Mouse (Mus musculus) liver, adult 2 months (tissue): ENCODE measurements at regions not wholly inside any gene's neighbourhood (a gene's known extent, or its start where the extent isn't known, plus 50 kb on each side); places are given as distances from the start of the nearest gene placed in this dataset.

Experiments used
- DNase-seq: peaks from one replicate; pipeline ENCODE4 v3.0.0-alpha.2; 2011; ENCODE audit warnings: low read depth, low spot score; ENCODE audit errors: extremely low read depth
- H3K27ac ChIP-seq: fragments of 200-500 bp; replicated peaks from 2 replicates; pipeline ENCODE4 v1.5.1; 2012; ENCODE audit warnings: low read depth, mild to moderate bottlenecking, control low read depth, inconsistent platforms, low read length; ENCODE audit not compliant: insufficient read depth
- H3K27me3 ChIP-seq: fragments of 200-500 bp; 2 replicates; pipeline ENCODE4 v1.6.1; 2012; ENCODE audit warnings: mild to moderate bottlenecking, moderate library complexity, low read length, inconsistent platforms; ENCODE audit not compliant: control insufficient read depth, insufficient read depth
- H3K36me3 ChIP-seq: fragments of 200-500 bp; 2 replicates; pipeline ENCODE4 v1.6.1; 2012; ENCODE audit warnings: low read length, inconsistent platforms; ENCODE audit not compliant: control insufficient read depth, insufficient read depth
- H3K4me1 ChIP-seq: fragments of 200-500 bp; 2 replicates; pipeline ENCODE4 v1.6.1; 2011; ENCODE audit warnings: low read length; ENCODE audit not compliant: control insufficient read depth, insufficient read depth
- H3K4me3 ChIP-seq: fragments of 200-500 bp; 2 replicates; pipeline ENCODE4 v1.5.1; 2011; ENCODE audit warnings: low read depth, mild to moderate bottlenecking, control low read depth, low read length, moderate library complexity; ENCODE audit not compliant: insufficient read depth
- H3K79me2 ChIP-seq: fragments of 200-500 bp; 2 replicates; pipeline ENCODE4 v1.6.1; 2012; ENCODE audit warnings: inconsistent platforms, mild to moderate bottlenecking, low read length, moderate library complexity; ENCODE audit not compliant: control insufficient read depth, insufficient read depth
- H3K9ac ChIP-seq: fragments of 200-500 bp; 2 replicates; pipeline ENCODE4 v1.6.1; 2012; ENCODE audit warnings: low read depth, mild to moderate bottlenecking, control low read depth, inconsistent platforms, low read length
- CTCF ChIP-seq: fragments of 200-500 bp; IDR thresholded peaks from 2 replicates; pipeline ENCODE4 v1.5.1; 2011; ENCODE audit warnings: low read depth, low read length, control low read depth
- POLR2A ChIP-seq: fragments of 200-500 bp; IDR thresholded peaks from 2 replicates; pipeline ENCODE4 v1.6.1; 2011; ENCODE audit warnings: low read length, control low read depth; ENCODE audit not compliant: insufficient read depth; ENCODE audit errors: extremely low read depth
- WGBS: fragments of 180-500 bp; shearing (Covaris S2); methylation state at CpG from one replicate; pipeline ENCODE4 v1.1.7; 2018; 5-methylcytosine and 5-hydroxymethylcytosine counted together

- Histone ChIP-seq H3K4me1 (no peaks in the 10 kb centered on the region), H3K4me3 (no peak overlapping the region), H3K27ac (no peak overlapping the region), H3K9ac (no peak overlapping the region), H3K79me2 (no peaks in the 10 kb centered on the region), H3K27me3 (no peaks in the 10 kb centered on the region), H3K36me3 (no peaks in the 10 kb centered on the region)
- TF ChIP-seq CTCF (no peak), POLR2A (no peak)
- no peak for DNase-seq
Measured at GRCm38 (mm10) chr2:101074990-101075389, 549.5 kb upstream of the Rag2 start.

GRCm38 (mm10) chr2:101080231-101080630 lies 544.3 kb upstream of the Rag2 start:
- no peaks in the 10 kb centered on the region for H3K4me1 ChIP-seq
- no peak for TF ChIP-seq CTCF
- no peak for TF ChIP-seq POLR2A
- H3K27me3 ChIP-seq = no peaks in the 10 kb centered on the region
- no peaks in the 10 kb centered on the region for H3K36me3 ChIP-seq
- no peaks in the 10 kb centered on the region for H3K79me2 ChIP-seq
- no peak overlapping the region for H3K4me3 ChIP-seq
- 60% methylated on average over 1 of the region's 1 CpGs for WGBS
- no peak overlapping the region for H3K27ac ChIP-seq
- no peak for DNase-seq
- H3K9ac ChIP-seq = no peak overlapping the region

- no peak overlapping the region for H3K4me3 ChIP-seq
- no peak for DNase-seq
- H3K4me1 ChIP-seq = no peaks in the 10 kb centered on the region
- no peak overlapping the region for H3K9ac ChIP-seq
- no peaks in the 10 kb centered on the region for H3K79me2 ChIP-seq
- no peak overlapping the region for H3K27ac ChIP-seq
- TF ChIP-seq POLR2A (no peak), CTCF (no peak)
- H3K36me3 ChIP-seq = no peaks in the 10 kb centered on the region
- no peaks in the 10 kb centered on the region for H3K27me3 ChIP-seq
Measured at GRCm38 (mm10) chr2:101083813-101084212, 540.7 kb upstream of the Rag2 start.

- no peak for DNase-seq
- Histone ChIP-seq H3K4me1 (no peaks in the 10 kb centered on the region), H3K9ac (no peak overlapping the region), H3K79me2 (no peaks in the 10 kb centered on the region), H3K4me3 (no peak overlapping the region), H3K27me3 (no peaks in the 10 kb centered on the region), H3K36me3 (no peaks in the 10 kb centered on the region), H3K27ac (no peak overlapping the region)
- WGBS = 74% methylated on average over 1 of the region's 1 CpGs
- TF ChIP-seq CTCF = no peak
- TF ChIP-seq POLR2A = no peak
Measured at GRCm38 (mm10) chr2:101084648-101085047, 539.9 kb upstream of the Rag2 start.

- Histone ChIP-seq H3K4me3 (no peak overlapping the region), H3K79me2 (no peaks in the 10 kb centered on the region), H3K27ac (no peak overlapping the region), H3K36me3 (no peaks in the 10 kb centered on the region), H3K27me3 (no peaks in the 10 kb centered on the region), H3K4me1 (no peaks in the 10 kb centered on the region), H3K9ac (no peak overlapping the region)
- no peak for DNase-seq
- 82% methylated on average over 1 of the region's 1 CpGs for WGBS
- TF ChIP-seq POLR2A (no peak), CTCF (no peak)
Measured at GRCm38 (mm10) chr2:101107183-101107872, 517.2 kb upstream of the Rag2 start.

GRCm38 (mm10) chr2:101136867-101137266 lies 487.7 kb upstream of the Rag2 start:
- TF ChIP-seq POLR2A (no peak), CTCF (no peak)
- H3K27me3 ChIP-seq = no peaks in the 10 kb centered on the region
- DNase-seq = no peak
- H3K79me2 ChIP-seq = no peaks in the 10 kb centered on the region
- no peak overlapping the region for H3K9ac ChIP-seq
- H3K4me1 ChIP-seq = no peaks in the 10 kb centered on the region
- 10% methylated on average over 1 of the region's 1 CpGs for WGBS
- H3K27ac ChIP-seq = no peak overlapping the region
- no peak overlapping the region for H3K4me3 ChIP-seq
- no peaks in the 10 kb centered on the region for H3K36me3 ChIP-seq
